Mouse (Mus musculus) hindbrain, postnatal 0 days (tissue): ENCODE results near the gene Car9. TPM values are rescaled to one million over a fixed set of nuclear protein-coding genes. Genes with fewer than 3 reads are reported as not detected.
A peak's percentile ranks its signal among the peaks of the same experiment; 100 is the strongest.
"Not testable (repeated sequence)": the region's sequence is repeated elsewhere in the genome, so short reads cannot be mapped to it uniquely, and the experiment has no call there.

ENCODE experiments used
- ATAC-seq: fragments of 200-750 bp; cut with Nextera tagmentation; 2 replicates; pipeline ENCODE4 v1.8.0; 2017; ENCODE audit warnings: mild to moderate bottlenecking, moderate TSS enrichment, moderate library complexity
- DNase-seq: peaks from one replicate; pipeline ENCODE4 v3.0.0-alpha.2; 2015; ENCODE audit warnings: low spot score
- H3K27ac ChIP-seq: fragments of 300-500 bp; sonication (generic); 2 replicates; pipeline ENCODE4 v1.5.1; 2014; ENCODE audit warnings: mild to moderate bottlenecking
- H3K27me3 ChIP-seq: fragments of 300-500 bp; sonication (generic); 2 replicates; pipeline ENCODE4 v1.6.1; 2014; ENCODE audit warnings: low read length, mixed read lengths; ENCODE audit not compliant: insufficient read depth
- H3K36me3 ChIP-seq: fragments of 300-500 bp; sonication (generic); 2 replicates; pipeline ENCODE4 v1.6.1; 2014; ENCODE audit warnings: low read length, mixed read lengths; ENCODE audit not compliant: insufficient read depth
- H3K4me1 ChIP-seq: fragments of 300-500 bp; sonication (generic); 2 replicates; pipeline ENCODE4 v1.6.1; 2014; ENCODE audit warnings: antibody characterized with exemption, low read length, mixed read lengths; ENCODE audit not compliant: insufficient read depth
- H3K4me2 ChIP-seq: fragments of 300-500 bp; sonication (generic); 2 replicates; pipeline ENCODE4 v1.6.1; 2014; ENCODE audit warnings: low read depth, mild to moderate bottlenecking, low read length, moderate library complexity, mixed read lengths
- H3K4me3 ChIP-seq: fragments of 300-500 bp; sonication (generic); 2 replicates; pipeline ENCODE4 v1.5.1; 2014; ENCODE audit warnings: low read length
- H3K9ac ChIP-seq: fragments of 300-500 bp; sonication (generic); replicated peaks from 2 replicates; pipeline ENCODE4 v1.6.1; 2014; ENCODE audit warnings: mild to moderate bottlenecking, low read length, moderate library complexity, mixed read lengths
- H3K9me3 ChIP-seq: fragments of 300-500 bp; sonication (generic); 2 replicates; pipeline ENCODE4 v1.6.1; 2016; ENCODE audit warnings: low read length, mixed read lengths
- CTCF ChIP-seq: IDR thresholded peaks from 2 replicates; pipeline ENCODE4 v1.5.1; 2016; ENCODE audit warnings: antibody characterized with exemption, control low read depth, low read depth
- WGBS: fragments of 180-500 bp; shearing (Covaris S2); extraction: QIAGEN DNeasy Blood & Tissue Kit; methylation state at CpG from one replicate; pipeline ENCODE4 v1.1.7; 2014; 5-methylcytosine and 5-hydroxymethylcytosine counted together
- polyA plus RNA-seq: library from polyadenylated mRNA; unstranded; fragments of >200 nt; fragmentation: Nextera tagmentation; extraction: Ambion mirVana; gene quantifications from 2 replicates; pipeline ENCODE4 v1.2.1, GENCODE M21; 2015
- total RNA-seq: library from RNA; depleted of rRNA; stranded (reverse); fragments of >200 nt; gene quantifications from 2 replicates; pipeline ENCODE4 v1.2.3, GENCODE M21; 2014

Gene Car9
- total and polyA plus RNA-seq, 2 experiments from 2014 or later, result 0.26 to 0.50 TPM

DNA sequence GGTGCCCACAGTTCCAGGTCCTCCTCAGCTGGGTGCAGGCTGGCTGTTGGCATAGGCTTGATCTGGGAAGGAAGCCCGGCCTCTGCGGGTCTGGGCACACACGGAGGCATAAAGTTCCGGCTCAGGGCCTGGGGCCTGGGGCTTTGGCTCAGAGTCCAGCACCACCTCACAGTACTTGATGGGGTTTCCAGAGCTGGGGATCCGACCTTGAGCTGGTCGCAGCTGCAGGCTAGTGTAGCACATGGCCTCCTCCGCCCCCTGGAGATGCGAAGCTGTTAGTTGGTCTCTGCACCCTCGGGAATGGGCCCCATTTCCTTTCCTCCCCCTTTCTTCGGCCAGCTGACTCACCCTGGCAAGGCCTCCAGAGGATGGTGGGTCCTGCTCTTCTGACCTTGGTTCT is 24.2 kb upstream of the Car9 start:
- no peaks in the 10 kb centered on the region for H3K9me3 ChIP-seq
- 0 out of 2 replicates have a peak, but pooled peaks cover 3% of the 10 kb centered on the region for H3K4me1 ChIP-seq
- no peak overlapping the region for H3K27ac ChIP-seq
- no peak for TF ChIP-seq CTCF
- H3K9ac ChIP-seq, result no peak overlapping the region
- no peaks in the 10 kb centered on the region for H3K27me3 ChIP-seq
- no peaks in the 10 kb centered on the region for H3K36me3 ChIP-seq
- no peak for DNase-seq
- H3K4me3 ChIP-seq, result no peak overlapping the region
- ATAC-seq, result no peak
- 64% methylated on average over 10 of the region's 10 CpGs for WGBS
- no peak overlapping the region for H3K4me2 ChIP-seq

GRCm38 (mm10) chr4:43483535-43484091 is 23.2 kb upstream of the Car9 start, which contains the start of gene Sit1:
Sit1 (minus strand) TSS chr4:43483734.
- WGBS, result 64% methylated on average over 12 of the region's 12 CpGs
- TF ChIP-seq CTCF, result no peak

GRCm38 (mm10) chr4:43485666-43486065 is 21.1 kb upstream of the Car9 start:
- not testable (repeated sequence) for H3K4me3 ChIP-seq, H3K9ac ChIP-seq, H3K9me3 ChIP-seq, ATAC-seq, H3K27me3 ChIP-seq, H3K27ac ChIP-seq, H3K36me3 ChIP-seq, H3K4me1 ChIP-seq, H3K4me2 ChIP-seq, DNase-seq
- 0 out of 2 replicates have a peak, but pooled peaks have one; percentile 9 for TF ChIP-seq CTCF
- WGBS, result 83% methylated on average over 5 of the region's 5 CpGs

More at GRCm38 (mm10) chr4:43483535-43484091, 23.2 kb upstream of the Car9 start, which contains the start of gene Sit1:
- H3K4me3 ChIP-seq, result no peak within 1 kb of the TSS
- no peaks in the 10 kb centered on the region for H3K4me1 ChIP-seq
- no peak within 1 kb of the TSS for H3K27ac ChIP-seq
- H3K9ac ChIP-seq, result no peak within 1 kb of the TSS
- DNase-seq (no peak), ATAC-seq (no peak)
- no peaks in the 10 kb centered on the region for H3K36me3 ChIP-seq
- no peak within 1 kb of the TSS for H3K4me2 ChIP-seq
- H3K27me3 ChIP-seq, result no peaks in the 10 kb centered on the region
- no peaks in the 10 kb centered on the region for H3K9me3 ChIP-seq

DNA sequence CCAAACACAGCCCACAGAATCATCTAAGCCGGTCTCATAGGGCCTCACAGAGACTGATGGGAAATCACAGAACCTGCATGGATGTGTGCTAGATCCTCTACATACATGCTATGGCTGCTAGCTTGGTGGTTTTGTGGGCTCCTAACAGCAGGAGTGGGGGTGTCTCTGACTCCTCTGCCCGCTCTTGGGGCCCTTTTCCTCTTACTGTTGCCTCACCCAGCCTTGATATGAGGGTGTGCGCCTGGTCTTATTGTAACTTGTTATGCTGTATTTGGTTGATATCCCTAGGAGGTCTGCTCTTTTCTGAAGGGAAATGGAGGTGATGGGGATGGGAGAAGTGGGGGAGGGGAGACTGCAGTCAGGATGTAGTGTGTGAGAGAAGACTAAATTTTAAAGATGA is 17.2 kb upstream of the Car9 start:
- Histone ChIP-seq H3K9ac (no peak overlapping the region), H3K27me3 (no peaks in the 10 kb centered on the region), H3K27ac (no peak overlapping the region), H3K4me2 (no peak overlapping the region), H3K9me3 (no peaks in the 10 kb centered on the region), H3K36me3 (no peaks in the 10 kb centered on the region), H3K4me1 (peaks cover 4% of the 10 kb centered on the region), H3K4me3 (no peak overlapping the region)
- no peak for TF ChIP-seq CTCF
- ATAC-seq (no peak), DNase-seq (no peak)
- 100% methylated on average over 3 of the region's 3 CpGs for WGBS

DNA sequence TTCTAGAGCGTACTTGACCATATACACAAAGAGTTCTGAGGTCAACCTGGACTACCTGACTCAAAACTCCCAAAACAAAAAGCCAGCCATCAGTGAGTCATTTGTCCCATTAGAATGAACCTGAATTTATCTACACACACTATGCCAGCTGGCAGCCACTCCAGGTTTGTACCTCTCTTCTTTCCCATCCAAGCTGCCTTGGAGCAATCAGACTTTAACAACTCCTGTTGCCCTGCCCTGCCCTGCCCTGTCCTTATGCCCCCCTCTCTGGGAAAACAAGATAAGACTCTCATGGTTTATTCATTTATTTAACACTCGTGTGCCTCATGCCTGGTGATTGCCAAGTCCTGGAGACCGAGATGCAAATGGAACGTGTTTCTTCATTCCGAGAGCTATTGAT is 16.0 kb upstream of the Car9 start:
- Histone ChIP-seq H3K4me1 (peaks cover 4% of the 10 kb centered on the region), H3K27me3 (no peaks in the 10 kb centered on the region), H3K4me2 (no peak overlapping the region), H3K9ac (no peak overlapping the region), H3K36me3 (no peaks in the 10 kb centered on the region; the same call in 1 of the 2 replicates), H3K4me3 (no peak overlapping the region), H3K27ac (no peak overlapping the region), H3K9me3 (no peaks in the 10 kb centered on the region)
- TF ChIP-seq CTCF, result no peak
- ATAC-seq, result no peak
- 89% methylated on average over 5 of the region's 5 CpGs for WGBS
- no peak for DNase-seq

GRCm38 (mm10) chr4:43492101-43492820 is 14.5 kb upstream of the Car9 start:
- H3K9ac ChIP-seq, result peak overlapping the region; percentile 78
- peak; percentile 18 for DNase-seq
- 35% methylated on average over 12 of the region's 12 CpGs for WGBS

GRCm38 (mm10) chr4:43492821-43493185 is 14.0 kb upstream of the Car9 start, which contains the start of gene Ccdc107:
Ccdc107 (plus strand) TSS chr4:43492900.
- no peaks in the 10 kb centered on the region for H3K27me3 ChIP-seq
- H3K9ac ChIP-seq, result peak within 1 kb of the TSS; percentile 78
- 0% methylated on average over 25 of the region's 25 CpGs for WGBS
- peak within 1 kb of the TSS; percentile 93 for H3K27ac ChIP-seq
- H3K4me3 ChIP-seq, result peak within 1 kb of the TSS; percentile 79
- H3K9me3 ChIP-seq, result no peaks in the 10 kb centered on the region
- H3K4me2 ChIP-seq, result peak within 1 kb of the TSS; percentile 58
- DNase-seq (peak; percentile 98), ATAC-seq (peak; percentile 97)
- no peaks in the 10 kb centered on the region; the same call in 1 of the 2 replicates for H3K36me3 ChIP-seq
- H3K4me1 ChIP-seq, result peaks cover 4% of the 10 kb centered on the region
- peak; percentile 32; the same call in 1 of the 2 replicates for TF ChIP-seq CTCF

More at GRCm38 (mm10) chr4:43492101-43492820, 14.5 kb upstream of the Car9 start:
- Histone ChIP-seq H3K4me1 (peaks cover 4% of the 10 kb centered on the region), H3K27me3 (no peaks in the 10 kb centered on the region), H3K36me3 (no peaks in the 10 kb centered on the region; the same call in 1 of the 2 replicates), H3K4me3 (peak overlapping the region; percentile 79), H3K27ac (peak overlapping the region; percentile 93), H3K9me3 (no peaks in the 10 kb centered on the region), H3K4me2 (peak overlapping the region; percentile 58)
- no peak for TF ChIP-seq CTCF
- ATAC-seq, result no peak
